Mouse (Mus musculus): ENCODE measurements around the gene Tnpo1.

DNA sequence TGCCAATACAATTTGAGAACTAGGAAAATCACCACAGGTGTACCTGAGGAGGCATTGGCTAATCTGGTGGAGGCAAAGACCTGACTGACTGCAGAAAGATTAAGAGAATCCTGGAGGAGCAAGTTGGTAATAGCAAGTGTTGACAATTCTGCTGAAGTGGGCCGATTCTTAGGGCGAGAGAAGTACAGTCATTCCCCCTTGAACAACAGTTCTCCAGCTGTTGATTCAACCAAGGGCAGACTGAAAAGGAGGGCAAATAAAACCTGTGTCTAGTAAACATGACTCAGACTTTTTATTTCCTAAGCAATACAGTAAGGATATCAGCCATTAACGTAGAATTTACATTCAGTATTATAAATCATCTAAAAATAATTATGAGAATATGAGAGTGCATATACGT, 10.6 kb downstream of the Tnpo1 start:
- TF ChIP-seq CTCF (IDR thresholded peaks at IDR 0.05; ENCODE audit: extremely low read depth, insufficient read depth, insufficient read length, insufficient replicate concordance) (no peak), POLR2A (IDR thresholded peaks at IDR 0.05; ENCODE audit: low read depth, low read length) (no peak)
